Mouse (Mus musculus) MEL (cell line): Measurements from ENCODE around the gene Defb41. TPM values are rescaled to one million over a fixed set of nuclear protein-coding genes. Genes with fewer than 3 reads are reported as not detected.

Experiments
- DNase-seq: peaks from one replicate; pipeline ENCODE4 v3.0.0; 2011; ENCODE audit warnings: low read depth, low spot score
- H3K27ac ChIP-seq: 2 replicates; pipeline ENCODE4 v1.5.1; 2012; ENCODE audit warnings: low read depth, mild to moderate bottlenecking, control low read depth, low read length, moderate library complexity; ENCODE audit not compliant: control insufficient read depth
- H3K27me3 ChIP-seq, 2 experiments: fragments of 150-350 bp in 1 of 2; sonication (generic) in 1 of 2; 2 replicates each; pipeline ENCODE4 v1.6.1; 2012; ENCODE audit warnings: low read length in 2 of 2, mild to moderate bottlenecking in 2 of 2, improper control_type of control experiment in 1 of 2, moderate library complexity in 1 of 2; ENCODE audit not compliant: insufficient read depth in 2 of 2, control insufficient read depth in 1 of 2
- H3K36me3 ChIP-seq, 2 experiments: 2 replicates each; pipeline ENCODE4 v1.6.1; 2012 to 2014; ENCODE audit warnings: low read length in 2 of 2, improper control_type of control experiment in 1 of 2, inconsistent platforms in 1 of 2, mild to moderate bottlenecking in 1 of 2; ENCODE audit not compliant: insufficient read depth in 2 of 2, control insufficient read depth in 1 of 2
- H3K4me1 ChIP-seq, 2 experiments: fragments of 150-350 bp in 1 of 2; sonication (generic) in 1 of 2; 2 replicates each; pipeline ENCODE4 v1.6.1; 2012; ENCODE audit warnings: low read length in 2 of 2, improper control_type of control experiment in 1 of 2, mild to moderate bottlenecking in 1 of 2; ENCODE audit not compliant: insufficient read depth in 2 of 2, control insufficient read depth in 1 of 2
- H3K4me3 ChIP-seq, 2 experiments: fragments of 150-350 bp in 1 of 2; sonication (generic) in 1 of 2; 2 replicates each; pipeline ENCODE4 v1.5.1; 2012; ENCODE audit warnings: low read depth in 2 of 2, low read length in 2 of 2, mild to moderate bottlenecking in 2 of 2, moderate library complexity in 2 of 2, control low read depth in 1 of 2, improper control_type of control experiment in 1 of 2; ENCODE audit not compliant: control insufficient read depth in 1 of 2, insufficient read depth in 1 of 2
- H3K79me2 ChIP-seq: 2 replicates; pipeline ENCODE4 v1.6.1; 2012; ENCODE audit warnings: mild to moderate bottlenecking, low read length, moderate library complexity; ENCODE audit not compliant: control insufficient read depth, poor library complexity, insufficient read depth
- H3K9ac ChIP-seq: 2 replicates; pipeline ENCODE4 v1.6.1; 2012; ENCODE audit warnings: low read depth, mild to moderate bottlenecking, control low read depth, low read length, moderate library complexity; ENCODE audit not compliant: control insufficient read depth, poor library complexity, severe bottlenecking
- H3K9me3 ChIP-seq: fragments of 150-350 bp; sonication (generic); replicated peaks from 2 replicates; pipeline ENCODE4 v1.6.1; 2012; ENCODE audit warnings: mild to moderate bottlenecking, low read length, improper control_type of control experiment, moderate library complexity; ENCODE audit not compliant: insufficient read depth
- CHD2 ChIP-seq: IDR thresholded peaks from 2 replicates; pipeline ENCODE4 v1.6.1; 2011; ENCODE audit warnings: low read length, improper control_type of control experiment
- EP300 ChIP-seq, 2 experiments: IDR thresholded peaks; 2 replicates each; pipeline ENCODE4 v1.6.1; 2011; ENCODE audit warnings: improper control_type of control experiment in 2 of 2, low read length in 2 of 2, low read depth in 1 of 2, mild to moderate bottlenecking in 1 of 2
- GATA1 ChIP-seq: IDR thresholded peaks from 2 replicates; pipeline ENCODE4 v1.6.1; 2011; ENCODE audit warnings: low read depth, low read length, improper control_type of control experiment
- MAFK ChIP-seq: IDR thresholded peaks from 2 replicates; pipeline ENCODE4 v1.6.1; 2011; ENCODE audit warnings: low read depth, mild to moderate bottlenecking, low read length, improper control_type of control experiment, borderline replicate concordance
- MEF2A ChIP-seq: IDR thresholded peaks from 2 replicates; pipeline ENCODE4 v1.6.1; 2014; ENCODE audit warnings: low read depth, mild to moderate bottlenecking, inconsistent platforms, low read length, improper control_type of control experiment; ENCODE audit not compliant: poor library complexity, insufficient replicate concordance, severe bottlenecking; ENCODE audit errors: extremely low read depth
- MYB ChIP-seq: IDR thresholded peaks from 2 replicates; pipeline ENCODE4 v1.6.1; 2011; ENCODE audit warnings: mild to moderate bottlenecking, low read depth, low read length, improper control_type of control experiment
- NRF1 ChIP-seq: IDR thresholded peaks from 2 replicates; pipeline ENCODE4 v1.6.1; 2014; ENCODE audit warnings: low read depth, mild to moderate bottlenecking, inconsistent platforms, low read length, improper control_type of control experiment, moderate library complexity; ENCODE audit not compliant: poor library complexity, insufficient read depth, severe bottlenecking
- POLR2A ChIP-seq, 2 experiments: IDR thresholded peaks; 2 replicates each; pipeline ENCODE4 v1.6.1; 2011 to 2012; ENCODE audit warnings: low read length in 2 of 2, mild to moderate bottlenecking in 2 of 2, control low read depth in 1 of 2, improper control_type of control experiment in 1 of 2, low read depth in 1 of 2, moderate library complexity in 1 of 2; ENCODE audit not compliant: control insufficient read depth in 1 of 2, insufficient read depth in 1 of 2, poor library complexity in 1 of 2
- POLR2AphosphoS5 ChIP-seq: IDR thresholded peaks from 2 replicates; pipeline ENCODE4 v1.6.1; 2012; ENCODE audit warnings: low read depth, borderline replicate concordance, mild to moderate bottlenecking, inconsistent platforms, low read length, moderate library complexity, mixed read lengths
- RAD21 ChIP-seq: IDR thresholded peaks from 2 replicates; pipeline ENCODE4 v1.6.1; 2011; ENCODE audit warnings: mild to moderate bottlenecking, low read depth, low read length, improper control_type of control experiment
- RCOR1 ChIP-seq: IDR thresholded peaks from 2 replicates; pipeline ENCODE4 v1.6.1; 2012; ENCODE audit warnings: low read depth, mild to moderate bottlenecking, inconsistent platforms, low read length, improper control_type of control experiment
- SMC3 ChIP-seq: IDR thresholded peaks from 2 replicates; pipeline ENCODE4 v1.6.1; 2011; ENCODE audit warnings: low read depth, low read length, improper control_type of control experiment
- UBTF ChIP-seq: IDR thresholded peaks from 2 replicates; pipeline ENCODE4 v1.6.1; 2012; ENCODE audit warnings: low read depth, mild to moderate bottlenecking, inconsistent platforms, low read length, improper control_type of control experiment, moderate library complexity, borderline replicate concordance; ENCODE audit not compliant: insufficient read depth
- USF1 ChIP-seq: IDR thresholded peaks from 2 replicates; pipeline ENCODE4 v1.6.1; 2014; ENCODE audit warnings: low read depth, mild to moderate bottlenecking, inconsistent platforms, low read length, improper control_type of control experiment, moderate library complexity
- USF2 ChIP-seq, 2 experiments: IDR thresholded peaks; 2 replicates each; pipeline ENCODE4 v1.6.1; 2011 to 2012; ENCODE audit warnings: improper control_type of control experiment in 2 of 2, low read length in 2 of 2, borderline replicate concordance in 1 of 2, inconsistent platforms in 1 of 2, low read depth in 1 of 2, mild to moderate bottlenecking in 1 of 2; ENCODE audit not compliant: insufficient read depth in 1 of 2
- ZKSCAN1 ChIP-seq: IDR thresholded peaks from 2 replicates; pipeline ENCODE4 v1.6.1; 2012; ENCODE audit warnings: low read depth, mild to moderate bottlenecking, inconsistent platforms, low read length, improper control_type of control experiment, moderate library complexity
- polyA plus RNA-seq, 2 experiments: library from polyadenylated mRNA; stranded (reverse) in 1 of 2; unstranded in 1 of 2; fragments of >175 nt in 1 of 2; fragments of >200 nt in 1 of 2; gene quantifications; 2 replicates each; pipeline versions ENCODE4 v1.2.1 to v1.2.4; 2012; ENCODE audit warnings: low replicate concordance in 2 of 2, low read depth in 1 of 2; ENCODE audit not compliant: insufficient read length in 2 of 2, insufficient read depth in 1 of 2, missing spikeins in 1 of 2
- total RNA-seq: library from RNA; depleted of rRNA; stranded (reverse); fragments of 300-350 nt; gene quantifications from 2 replicates; pipeline ENCODE4 v1.2.3, GENCODE M21; 2012

Gene Defb41
- total and polyA plus RNA-seq, 3 experiments, result not detected

DNA sequence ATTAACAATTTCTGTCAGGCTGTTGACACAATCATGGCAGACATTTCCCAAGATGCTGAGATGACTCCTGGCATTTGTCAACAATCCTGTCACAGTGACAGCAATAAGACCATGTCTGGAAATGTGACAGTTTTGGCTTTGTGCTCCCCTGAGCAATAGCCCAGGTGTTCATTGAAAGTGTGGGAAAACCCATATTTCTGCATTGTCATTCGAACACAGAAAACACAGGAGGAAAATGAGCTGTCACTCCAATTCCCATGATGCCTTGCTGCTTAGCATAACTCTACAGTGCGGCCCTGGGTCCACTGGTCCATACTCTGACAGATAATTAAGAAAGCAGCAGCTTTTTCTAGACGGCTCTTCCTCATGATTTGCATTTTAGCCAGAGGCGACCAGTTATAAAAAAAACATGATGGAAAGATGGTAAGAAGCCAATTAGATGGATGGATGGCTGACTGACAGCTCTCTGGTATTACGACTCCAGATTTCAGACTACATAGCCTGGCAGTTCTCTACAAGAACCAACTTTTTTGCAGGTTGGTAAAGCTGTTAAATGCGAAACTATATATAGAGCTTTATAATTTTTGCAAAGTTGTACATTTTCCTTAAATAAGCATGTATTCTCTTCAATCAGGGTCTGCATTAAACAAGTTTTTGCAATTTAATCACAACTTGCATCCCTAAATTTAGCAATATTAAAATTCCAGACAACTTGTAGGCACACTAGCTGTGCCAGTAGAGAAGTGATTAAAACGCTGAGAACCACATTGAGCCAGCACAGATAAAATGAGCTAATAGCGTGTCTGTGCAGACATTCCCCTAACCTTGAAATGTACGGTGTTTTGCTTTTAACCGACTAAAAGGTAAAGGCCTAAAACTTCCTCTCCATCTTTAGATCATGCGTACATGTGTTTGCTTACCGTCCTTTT, 42.9 kb upstream of the Defb41 start:
- no peak overlapping the region for H3K27ac ChIP-seq
- TF ChIP-seq MEF2A (no peak), CHD2 (no peak), GATA1 (no peak), RCOR1 (no peak), MAFK (no peak), NRF1 (no peak), UBTF (no peak), USF2 (IDR thresholded peaks at IDR 0.05; ENCODE audit: borderline replicate concordance in 1 of 2, insufficient read depth in 1 of 2, low read depth in 1 of 2, low read length in 2 of 2) (no peak), POLR2AphosphoS5 (no peak), USF1 (no peak), EP300 (IDR thresholded peaks at IDR 0.05; ENCODE audit: low read depth in 1 of 2, low read length in 2 of 2) (no peak), RAD21 (no peak), SMC3 (no peak), ZKSCAN1 (no peak), MYB (no peak)
- TF ChIP-seq, all 39 proteins: peak for 0
- no peak overlapping the region for H3K4me3 ChIP-seq
- H3K9me3 ChIP-seq, result no peaks in the 10 kb centered on the region
- no peaks in the 10 kb centered on the region for H3K27me3 ChIP-seq
- no peaks in the 10 kb centered on the region for H3K4me1 ChIP-seq
- no peaks in the 10 kb centered on the region for H3K36me3 ChIP-seq
- no peaks in the 10 kb centered on the region for H3K79me2 ChIP-seq
- DNase-seq, result no peak
- H3K9ac ChIP-seq, result no peak overlapping the region

DNA sequence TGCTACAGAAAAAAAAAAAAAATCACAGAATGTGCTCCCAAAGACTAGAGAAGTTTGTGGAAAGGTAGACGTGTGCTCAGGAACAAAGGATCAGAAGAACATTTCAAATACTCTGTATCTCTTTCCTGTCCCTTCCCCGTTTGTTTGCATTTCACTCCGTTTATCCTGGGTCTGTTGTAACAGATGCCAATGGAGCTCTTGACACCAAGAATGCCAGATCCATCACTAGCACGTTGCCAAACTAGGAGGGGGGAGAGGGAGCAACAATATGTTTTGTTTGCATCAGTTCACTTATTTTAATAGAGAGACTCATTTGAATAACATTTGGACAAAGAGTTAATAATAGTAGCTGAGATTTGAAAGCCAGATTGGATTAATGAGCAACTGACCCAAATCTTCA, 27.6 kb upstream of the Defb41 start:
- H3K4me1 ChIP-seq, result no peaks in the 10 kb centered on the region
- H3K27ac ChIP-seq, result no peak overlapping the region
- H3K36me3 ChIP-seq, result no peaks in the 10 kb centered on the region
- no peak for DNase-seq
- H3K9me3 ChIP-seq, result no peaks in the 10 kb centered on the region
- no peaks in the 10 kb centered on the region for H3K79me2 ChIP-seq
- no peak overlapping the region for H3K9ac ChIP-seq
- TF ChIP-seq POLR2A (IDR thresholded peaks at IDR 0.05; ENCODE audit: control insufficient read depth in 1 of 2, insufficient read depth in 1 of 2, low read depth in 1 of 2, low read length in 2 of 2, poor library complexity in 1 of 2) (no peak), RAD21 (no peak), MYB (no peak)
- no peaks in the 10 kb centered on the region for H3K27me3 ChIP-seq
- no peak overlapping the region for H3K4me3 ChIP-seq
